Mouse (Mus musculus): ENCODE data around the gene Nlrp3. TPM values are rescaled to one million over a fixed set of nuclear protein-coding genes. Genes with fewer than 3 reads are reported as not detected.

The Nlrp3 gene
- total RNA-seq, 2 experiments from 2014 or later: 0.84 to 0.85 TPM

GRCm38 (mm10) chr11:59611646-59612045 is 70.3 kb downstream of the Nlrp3 start:
- no peak for DNase-seq (ENCODE audit: low spot score in 2 of 2)

- DNase-seq (ENCODE audit: low spot score in 2 of 2): no peak
Measured at GRCm38 (mm10) chr11:59614120-59614519, 72.8 kb downstream of the Nlrp3 start.

Other genes with a start within 250 kb of the Nlrp3 start
- gene Wnt9a, start 234.6 kb upstream of the Nlrp3 start, total RNA-seq (2021): 1 to 10 TPM; 1.9 to 2.5 TPM
- not detected for gene Prss38, start 165.9 kb upstream of the Nlrp3 start, total RNA-seq (2021)
- gene Jmjd4, start 91.5 kb upstream of the Nlrp3 start, total RNA-seq (2021): 10 to 100 TPM; 11.4 to 12.1 TPM
- gene Snap47, start 90.4 kb upstream of the Nlrp3 start, total RNA-seq (2021): 10 to 100 TPM; 73.3 to 76.6 TPM
- gene Zfp867, start 69.1 kb upstream of the Nlrp3 start, total RNA-seq (2021): 10 to 100 TPM in 1 of 2 experiments, 1 to 10 TPM in 1; 9.7 to 10.1 TPM
- gene Zkscan17, start 14.8 kb upstream of the Nlrp3 start, total RNA-seq (2021): 10 to 100 TPM; 37.3 to 38.1 TPM
- gene Olfr222, start 34.7 kb downstream of the Nlrp3 start, total RNA-seq (2021): not detected
- gene Olfr223, start 51.7 kb downstream of the Nlrp3 start, total RNA-seq (2021): not detected
- gene Mprip, start 119.7 kb downstream of the Nlrp3 start, total RNA-seq (2021): 100 to 1,000 TPM; 235 to 240 TPM
- 1 to 10 TPM; 5.4 to 6.6 TPM for gene Pld6, start 246.1 kb downstream of the Nlrp3 start, total RNA-seq (2021)

All from adrenal gland, postnatal 4 days (tissue).